Mouse (Mus musculus) kidney, adult 9 months (tissue): ENCODE data around the gene Clmn.

Experiments used
- DNase-seq: peaks from one replicate; pipeline ENCODE4 v3.0.0; 2022

The Clmn gene

DNA sequence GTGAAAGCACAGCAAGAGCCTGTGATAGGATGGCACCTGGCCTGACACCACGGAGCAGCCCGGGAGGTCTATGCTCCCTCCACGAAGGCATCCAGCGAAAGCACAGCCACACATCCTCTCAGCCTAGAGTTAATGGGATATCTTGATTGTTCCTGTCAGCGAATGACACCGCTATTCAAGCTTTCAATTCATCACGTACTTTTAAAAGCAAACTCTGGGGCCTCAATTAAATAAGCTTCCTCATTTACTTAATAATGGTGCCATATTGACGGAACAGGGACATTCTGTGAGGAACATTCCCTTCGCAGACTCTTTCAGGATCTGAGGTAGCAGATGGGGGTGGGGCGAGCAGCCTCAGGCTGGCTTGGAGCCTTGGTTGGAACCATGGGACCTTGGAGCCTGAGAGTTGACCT lies 14.7 kb upstream of the Clmn start:
- no peak for DNase-seq

DNA sequence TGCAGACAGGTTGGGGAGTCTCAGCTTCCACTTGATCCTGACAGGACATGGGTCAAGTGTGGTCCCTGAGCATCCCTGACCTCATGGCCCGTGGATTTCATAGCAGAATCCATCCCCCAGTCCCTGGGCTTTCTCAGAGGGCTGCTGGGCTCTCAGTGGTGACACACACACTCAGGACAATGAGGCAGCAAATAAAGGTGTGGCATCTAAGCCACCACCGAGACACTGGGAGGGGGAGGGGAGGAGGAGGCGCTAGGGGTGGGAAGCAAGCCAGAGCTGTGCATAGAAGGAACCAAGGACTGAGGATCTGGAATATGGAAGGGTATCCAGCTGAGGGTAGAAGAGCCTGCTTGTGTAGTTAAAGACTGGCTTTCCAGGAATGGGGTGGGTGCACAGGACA lies 11.2 kb upstream of the Clmn start:
- DNase-seq, result no peak

DNA sequence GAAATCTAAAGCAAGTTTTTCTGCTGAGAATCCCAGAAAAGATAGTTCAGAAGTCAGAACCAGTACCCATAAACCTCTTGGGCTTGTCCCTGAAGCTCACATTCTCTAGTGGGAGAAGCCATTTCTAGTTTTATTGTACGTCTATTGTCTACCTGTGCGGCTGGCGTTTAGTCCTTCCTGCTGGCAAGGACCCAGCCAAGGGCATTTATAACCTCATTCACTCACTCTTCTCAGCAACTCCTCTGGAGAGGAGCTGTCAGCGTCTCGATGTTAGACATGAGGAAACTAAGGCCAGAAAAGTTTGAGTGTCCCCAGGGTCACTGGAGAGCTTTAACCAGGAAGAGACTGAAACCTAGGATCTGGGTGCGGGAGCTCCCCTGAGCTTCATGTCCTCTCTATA lies 7.1 kb upstream of the Clmn start:
- no peak for DNase-seq

DNA sequence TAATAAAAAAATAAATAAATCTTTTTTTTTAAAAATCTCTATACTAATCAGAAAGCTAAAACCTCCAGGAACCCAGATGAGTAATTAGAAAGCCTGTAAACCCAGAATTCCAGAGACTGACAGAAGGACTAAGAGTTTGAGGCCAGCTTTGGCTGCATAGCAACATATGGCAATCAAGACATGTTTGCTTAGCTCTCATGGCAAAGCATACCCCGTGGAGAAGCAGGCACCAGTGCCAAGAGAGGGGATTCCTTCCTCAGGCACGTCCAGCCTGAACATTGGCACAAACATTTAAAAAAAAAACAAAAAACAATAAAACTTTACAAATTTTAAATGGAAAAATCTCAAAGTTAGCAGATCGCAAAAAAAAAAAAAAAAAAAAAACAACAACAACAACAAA lies 4.9 kb upstream of the Clmn start:
- no peak for DNase-seq

DNA sequence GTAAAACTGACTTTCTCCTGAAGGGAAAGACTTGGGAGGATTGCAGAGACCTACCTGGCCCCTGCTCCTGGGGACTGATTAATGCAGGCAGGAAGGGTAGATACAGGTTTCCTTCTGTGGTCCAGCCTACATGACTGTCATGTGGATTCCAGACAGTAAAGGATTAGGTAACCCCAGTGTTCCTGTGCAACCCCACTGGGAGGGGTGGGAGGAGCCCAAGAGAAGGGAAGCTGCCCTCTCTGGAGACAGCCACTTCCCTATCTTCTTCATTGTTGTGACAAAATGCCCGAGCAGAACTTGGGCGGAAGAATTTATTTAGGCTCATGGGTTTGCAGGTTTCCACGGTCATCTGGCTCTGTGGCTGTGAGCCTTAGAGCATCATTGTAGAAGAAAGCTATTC lies 3.6 kb upstream of the Clmn start:
- DNase-seq, result no peak

DNA sequence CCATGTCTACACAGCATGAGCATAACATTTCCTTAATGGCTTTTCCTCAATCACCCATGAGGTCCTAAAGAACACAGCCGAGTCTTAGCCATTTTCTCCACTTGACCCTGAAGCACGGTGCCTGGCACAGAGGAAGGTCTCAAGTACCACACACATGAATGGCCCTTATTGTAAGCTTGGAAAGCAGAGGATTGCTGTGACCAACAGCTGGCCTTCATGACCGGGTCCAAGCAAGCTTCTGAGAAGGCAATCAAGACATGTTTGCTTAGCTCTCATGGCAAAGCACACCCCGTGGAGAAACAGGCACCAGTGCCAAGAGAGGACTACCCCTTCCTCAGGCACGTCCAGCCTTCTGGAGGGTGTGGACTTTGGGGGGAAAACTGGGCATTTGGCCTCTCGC lies 3.0 kb upstream of the Clmn start:
- no peak for DNase-seq

DNA sequence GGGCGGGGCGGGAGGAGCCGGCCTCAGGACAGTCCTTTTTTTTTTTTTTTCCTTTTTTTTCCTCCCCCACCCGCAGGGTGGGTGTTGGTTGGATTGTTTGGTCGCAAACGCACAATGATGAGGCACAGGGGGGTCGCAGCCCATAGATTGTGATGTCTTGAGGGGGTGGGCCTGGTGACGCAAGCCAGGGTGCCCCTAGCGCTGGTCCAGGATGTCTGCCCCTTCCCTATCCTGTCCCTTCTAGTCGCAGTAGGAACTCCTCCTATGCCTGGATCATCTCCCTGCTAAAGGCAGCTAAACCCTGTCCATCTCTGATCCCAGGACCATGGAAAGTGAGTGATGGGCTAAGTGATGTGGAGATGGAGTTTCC lies 275 bp upstream of the Clmn start:
- no peak for DNase-seq

DNA sequence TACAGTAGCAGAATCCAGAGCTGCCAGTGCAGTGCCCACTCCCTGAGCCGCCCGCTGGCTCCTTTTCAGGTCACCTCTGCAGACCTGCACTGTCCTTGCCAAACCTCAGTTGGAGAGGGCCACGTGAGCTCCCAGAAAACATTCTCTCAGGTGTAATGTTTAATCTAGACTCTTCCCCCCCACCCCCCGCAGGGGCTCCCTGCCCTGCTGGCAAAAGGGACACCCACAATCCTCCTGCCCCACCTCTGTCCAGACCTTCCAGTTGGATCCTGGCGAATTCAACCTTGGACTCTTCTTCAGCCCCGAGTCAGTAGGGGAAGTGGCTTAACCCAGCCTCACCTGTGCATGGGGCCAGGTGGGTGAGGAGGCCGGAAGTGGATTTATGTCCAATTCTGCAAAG lies 1.2 kb downstream of the Clmn start:
- DNase-seq, result peak; percentile 94

DNA sequence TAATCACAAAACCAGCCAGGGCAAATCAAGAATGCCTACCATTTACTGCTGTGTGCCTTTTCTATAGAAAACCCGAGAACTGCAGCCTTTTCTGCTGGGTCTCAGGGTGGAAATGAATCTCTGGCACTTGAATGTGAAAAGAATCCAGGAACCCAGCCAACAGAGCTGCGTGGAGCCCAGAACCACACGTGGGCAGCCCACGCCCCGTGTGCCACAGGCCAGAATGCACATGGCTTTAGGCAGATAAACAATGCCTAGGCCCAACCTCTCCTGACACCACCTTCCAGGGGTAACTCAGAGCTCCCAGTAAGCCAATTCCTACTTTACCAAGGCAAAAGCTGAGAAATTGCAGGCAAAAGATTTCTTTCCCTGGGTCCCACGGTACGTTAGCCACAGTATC lies 5.7 kb downstream of the Clmn start:
- DNase-seq, result no peak

DNA sequence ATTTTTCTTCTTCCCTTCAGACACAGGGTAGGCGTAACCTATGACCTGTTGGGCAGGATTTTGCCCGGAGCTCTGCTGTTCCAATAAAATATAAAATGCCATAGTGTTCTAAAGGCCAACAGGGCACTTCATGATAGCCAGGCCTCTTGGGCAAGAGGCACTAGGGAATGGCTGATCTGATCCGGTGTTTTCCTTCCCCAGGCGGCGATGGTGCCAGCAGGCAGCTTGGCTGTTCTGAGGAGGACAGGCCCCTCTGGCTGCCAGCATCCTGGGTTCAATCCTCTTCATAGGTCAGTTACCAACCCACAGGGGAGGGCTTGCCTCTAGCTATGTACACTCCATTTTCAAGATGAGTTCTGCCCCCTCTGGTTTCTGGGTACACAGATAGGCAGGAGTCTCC lies 6.1 kb downstream of the Clmn start:
- peak; percentile 50 for DNase-seq

DNA sequence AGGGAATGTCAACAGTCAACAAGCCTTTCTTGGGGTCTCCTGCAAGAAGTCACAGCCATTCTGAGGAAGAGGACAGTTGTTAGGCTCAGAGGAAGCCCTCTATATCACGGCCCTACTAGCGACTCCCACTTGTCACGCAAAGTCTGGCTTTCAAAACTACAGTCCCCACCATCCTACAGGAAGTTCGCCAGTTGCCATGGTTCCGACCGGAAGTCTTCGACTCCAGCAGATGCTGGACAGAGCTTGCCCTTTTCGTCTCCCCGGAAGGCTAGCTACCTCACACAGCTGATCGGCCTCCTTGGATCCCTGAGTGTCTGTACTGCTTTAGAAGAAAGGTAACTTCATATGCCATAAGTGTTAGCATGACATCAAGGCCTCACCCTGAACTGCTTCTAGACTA lies 7.3 kb downstream of the Clmn start:
- no peak for DNase-seq

DNA sequence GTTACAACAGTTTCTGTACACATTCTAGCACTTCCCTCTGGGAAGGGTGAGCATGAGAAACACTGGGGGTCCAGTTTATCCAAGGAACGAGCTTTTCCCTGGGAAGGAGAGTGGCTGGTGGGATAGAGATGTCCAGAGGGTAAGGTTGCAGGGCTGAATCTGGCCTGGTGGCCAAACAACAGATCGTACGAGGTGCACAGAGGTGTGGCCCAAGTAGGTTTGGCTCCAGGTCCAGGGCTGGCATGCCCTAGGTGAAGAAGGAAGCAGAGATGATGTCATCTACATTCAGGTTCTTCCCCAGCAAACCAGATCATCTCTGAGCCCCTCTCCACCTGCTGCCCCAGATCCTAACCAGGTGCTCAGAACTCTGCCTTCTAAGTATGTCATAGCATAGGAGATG lies 8.3 kb downstream of the Clmn start:
- peak; percentile 24 for DNase-seq

DNA sequence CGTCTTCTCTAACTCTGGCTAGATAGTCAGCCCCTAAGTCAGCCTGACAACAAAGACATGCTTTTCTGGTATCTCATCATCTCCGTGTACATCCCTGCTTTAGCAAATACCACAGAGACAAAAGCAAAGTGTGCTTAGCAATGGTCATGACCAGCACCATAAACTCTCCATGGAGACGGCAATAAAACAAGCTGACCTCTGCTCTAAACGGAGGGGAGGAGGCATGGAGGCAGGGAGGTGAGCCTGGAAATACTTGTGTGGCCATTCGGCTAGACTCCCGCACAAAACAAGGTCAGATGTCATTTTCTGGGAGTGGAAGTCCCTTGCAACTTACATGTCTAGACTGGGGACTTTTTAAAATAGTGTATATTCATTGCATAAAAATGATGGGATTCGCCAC lies 9.3 kb downstream of the Clmn start:
- DNase-seq, result peak; percentile 49

DNA sequence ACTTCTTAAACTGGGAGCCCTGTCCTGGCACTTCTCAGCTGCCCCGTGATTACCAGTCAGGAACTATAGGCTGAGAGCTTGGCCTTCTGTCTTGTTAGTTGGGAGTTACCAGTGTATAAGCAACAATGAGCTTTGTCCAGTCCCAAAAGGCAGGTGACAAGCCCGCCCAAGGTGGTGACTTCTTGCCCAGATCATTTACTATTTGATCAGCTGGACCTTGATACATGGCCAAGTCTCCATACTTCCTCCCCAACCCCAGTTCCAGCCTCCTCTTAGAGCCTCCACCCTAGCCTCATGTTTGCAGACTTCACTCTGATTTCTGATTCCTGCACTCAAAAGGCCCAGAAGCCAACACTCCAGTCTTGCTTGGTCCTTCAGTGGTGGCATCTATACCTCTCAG lies 10.1 kb downstream of the Clmn start:
- DNase-seq, result peak; percentile 22

DNA sequence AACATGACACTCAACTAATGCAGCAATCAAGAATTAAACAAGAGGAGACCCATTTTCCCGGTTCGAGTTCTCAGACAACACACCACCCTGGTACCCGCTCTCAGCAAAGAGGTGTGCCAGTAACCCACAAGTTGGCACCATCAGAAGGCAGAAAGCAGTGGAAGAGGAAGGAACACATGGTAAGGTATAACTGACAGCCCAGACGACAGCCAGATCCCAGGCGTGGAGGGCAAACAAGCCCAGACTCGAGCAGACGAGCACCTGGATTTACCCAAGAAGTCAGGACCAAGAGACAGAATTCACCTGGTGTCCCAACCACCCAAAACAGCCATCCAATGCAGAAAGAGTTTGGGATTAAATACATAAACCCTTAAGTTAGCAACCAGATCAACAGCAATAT lies 11.5 kb downstream of the Clmn start:
- no peak for DNase-seq

DNA sequence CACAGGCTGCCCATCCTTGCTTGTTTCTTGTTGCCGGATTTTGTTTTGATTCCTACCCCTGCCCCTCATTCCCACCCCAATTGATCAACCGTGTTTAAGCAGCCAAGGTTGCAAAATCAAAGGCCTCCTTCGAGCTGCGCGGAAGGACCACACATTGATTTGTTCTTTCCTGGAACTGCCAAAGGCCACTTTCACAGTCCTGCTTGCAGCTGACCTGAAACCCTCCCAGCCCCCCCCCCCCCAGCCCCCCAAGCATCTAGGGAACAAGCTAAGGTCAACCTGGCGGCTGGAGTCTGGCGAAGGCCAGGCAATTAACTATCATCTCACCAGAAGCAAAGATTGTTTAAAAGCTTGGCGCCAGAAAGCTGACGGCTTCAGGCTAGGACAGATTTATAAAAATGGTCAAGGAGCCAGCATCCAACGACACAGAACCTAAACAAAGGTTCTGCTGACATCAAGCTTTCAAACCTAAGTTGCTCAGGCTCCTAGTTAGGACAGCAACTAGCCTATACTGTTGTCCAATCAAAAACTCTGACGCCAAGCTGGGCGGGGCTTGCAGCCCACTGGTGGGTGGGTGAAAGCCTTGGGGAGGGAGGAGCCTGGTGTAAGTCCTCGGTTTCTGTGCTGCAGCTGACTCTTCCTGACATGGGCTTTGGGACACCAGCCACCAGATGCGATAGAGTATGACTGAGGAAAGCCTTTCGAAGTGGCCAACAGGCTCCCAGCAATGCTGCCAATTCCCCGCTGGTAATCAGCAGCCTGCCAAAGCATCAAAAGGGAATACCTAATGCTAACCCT lies 13.0 kb downstream of the Clmn start:
- peak; percentile 61 for DNase-seq

DNA sequence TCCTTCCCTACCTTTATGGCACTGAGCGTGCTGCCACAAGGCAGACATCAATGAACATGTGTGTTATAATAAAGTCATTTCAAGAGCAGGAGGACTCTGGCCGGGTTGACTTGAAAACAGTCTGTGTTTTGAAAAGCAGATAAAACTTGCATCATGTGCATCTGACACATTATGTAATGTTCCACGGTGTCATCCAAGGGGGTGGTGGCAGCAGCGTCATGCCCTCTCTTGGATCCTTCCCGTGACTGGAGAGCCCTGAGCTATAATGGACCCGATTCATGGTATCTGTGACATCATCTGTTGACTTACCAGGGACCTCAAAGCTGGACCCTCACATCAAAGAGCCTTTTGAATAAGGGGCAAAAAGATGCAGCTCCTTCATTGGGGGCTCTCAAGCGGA lies 14.8 kb downstream of the Clmn start:
- no peak for DNase-seq

DNA sequence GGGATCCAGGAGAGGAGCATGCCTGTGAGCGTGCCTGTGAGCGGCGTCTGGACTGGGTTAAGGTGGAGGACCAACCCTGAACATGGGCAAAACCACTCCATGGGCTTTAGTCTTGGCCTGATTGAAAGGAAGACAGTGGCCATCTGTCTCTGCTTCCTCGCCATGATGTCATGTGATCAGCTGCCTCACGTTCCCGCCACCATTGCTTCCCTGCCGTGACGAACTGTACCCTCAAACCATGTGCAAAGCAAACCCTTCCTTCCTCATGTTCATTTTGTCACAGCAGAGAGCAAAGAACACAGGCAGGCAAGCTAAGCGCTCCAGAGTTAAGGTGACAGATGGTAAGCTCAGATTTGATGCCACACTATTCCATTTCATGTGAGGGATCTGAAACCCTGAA lies 16.2 kb downstream of the Clmn start:
- no peak for DNase-seq

DNA sequence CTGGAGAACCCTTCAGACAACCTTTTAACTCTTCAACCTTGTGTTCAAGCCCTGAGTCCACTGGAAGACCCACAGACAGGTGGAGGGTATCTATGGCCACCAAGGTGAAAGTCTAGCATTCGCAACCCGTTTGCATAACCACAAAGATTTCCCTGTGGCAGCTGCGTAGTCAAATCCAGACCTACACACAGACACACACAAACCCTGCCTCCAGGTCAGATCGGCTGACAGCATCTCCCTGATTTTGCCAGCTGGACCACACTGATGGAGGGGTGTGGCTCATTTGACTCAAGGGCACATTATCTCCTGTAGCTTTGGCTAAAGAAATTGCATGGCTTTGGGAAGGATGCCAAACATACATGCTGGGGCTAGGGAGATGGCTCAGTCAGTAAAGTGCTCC lies 17.6 kb downstream of the Clmn start:
- DNase-seq, result no peak

DNA sequence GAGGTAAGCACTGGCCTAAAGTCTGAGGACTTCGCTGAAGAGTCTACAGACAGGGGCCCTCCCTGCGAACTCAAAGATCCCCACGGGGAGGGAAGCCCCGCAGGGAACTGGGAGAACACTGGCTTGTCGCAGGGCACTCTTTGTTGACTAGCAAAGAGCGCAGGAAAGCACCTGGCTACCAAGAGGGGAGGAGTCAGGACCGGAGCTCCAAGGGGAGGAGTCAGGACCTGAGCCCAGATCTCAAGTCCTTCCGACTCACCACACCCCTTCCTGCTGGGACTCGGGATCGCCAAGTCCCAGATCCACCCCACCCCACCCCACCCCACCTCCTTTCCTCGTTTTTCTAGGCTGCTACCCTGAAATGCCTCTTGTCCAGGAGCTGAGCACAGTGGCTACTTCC lies 19.2 kb downstream of the Clmn start:
- peak; percentile 74 for DNase-seq

DNA sequence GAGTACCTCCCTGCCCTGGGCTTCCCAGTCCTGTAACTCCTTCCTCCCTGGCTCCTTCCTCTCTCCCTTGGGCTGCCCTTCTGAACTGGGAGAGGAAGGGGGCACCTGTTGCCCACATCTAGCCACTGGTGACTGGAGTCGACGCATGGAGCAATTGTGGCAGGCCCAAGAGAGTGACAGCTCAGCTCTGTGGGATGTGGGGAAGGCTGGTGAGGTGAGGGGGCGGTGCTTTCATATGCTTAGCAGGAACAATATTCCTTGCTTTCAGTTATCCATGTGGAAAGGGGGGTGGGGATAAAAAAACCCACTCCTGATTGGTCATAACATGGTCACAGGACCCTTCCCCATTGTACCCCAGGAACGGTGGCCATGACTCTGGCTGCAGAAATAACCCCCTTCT lies 19.9 kb downstream of the Clmn start:
- DNase-seq, result no peak

DNA sequence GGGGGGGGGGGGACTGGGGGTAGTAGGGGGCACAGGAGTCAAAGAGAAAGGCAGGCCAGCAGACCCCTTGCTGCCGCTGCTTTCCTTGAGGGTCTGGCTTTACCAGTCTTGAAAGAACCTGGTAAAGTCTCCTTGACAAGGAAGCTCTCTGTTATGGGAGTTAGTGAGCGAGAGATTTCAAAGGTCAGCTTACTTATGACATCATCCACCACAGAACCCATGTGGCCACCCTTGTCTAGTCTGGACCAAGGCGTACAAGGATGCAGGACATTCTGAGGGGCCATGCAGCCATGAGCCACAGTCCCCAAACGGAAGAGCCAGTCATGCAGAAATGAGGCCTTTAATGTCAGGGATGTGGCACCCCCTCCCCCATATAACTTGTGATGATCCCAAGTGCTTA lies 20.6 kb downstream of the Clmn start:
- no peak for DNase-seq

DNA sequence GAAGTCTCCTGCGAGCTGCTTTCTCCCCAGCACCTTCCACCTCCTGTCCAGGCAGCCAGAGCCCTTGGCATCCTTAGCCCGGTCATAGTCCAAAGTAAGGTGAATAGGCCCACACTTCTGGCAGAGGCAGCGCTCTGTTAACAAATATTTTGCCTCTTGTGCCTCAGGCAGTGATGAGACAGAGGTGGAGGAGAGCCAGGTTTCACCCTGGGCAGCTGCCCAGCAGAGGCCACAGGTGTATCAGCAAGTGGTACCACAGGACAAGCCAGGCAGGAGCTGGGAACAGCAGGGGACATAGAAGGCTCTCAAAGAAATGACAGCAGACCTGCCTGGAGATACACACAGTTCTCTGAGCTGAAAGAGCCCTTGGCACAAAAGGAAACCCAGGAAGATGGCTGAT lies 23.6 kb downstream of the Clmn start:
- DNase-seq, result peak; percentile 95

DNA sequence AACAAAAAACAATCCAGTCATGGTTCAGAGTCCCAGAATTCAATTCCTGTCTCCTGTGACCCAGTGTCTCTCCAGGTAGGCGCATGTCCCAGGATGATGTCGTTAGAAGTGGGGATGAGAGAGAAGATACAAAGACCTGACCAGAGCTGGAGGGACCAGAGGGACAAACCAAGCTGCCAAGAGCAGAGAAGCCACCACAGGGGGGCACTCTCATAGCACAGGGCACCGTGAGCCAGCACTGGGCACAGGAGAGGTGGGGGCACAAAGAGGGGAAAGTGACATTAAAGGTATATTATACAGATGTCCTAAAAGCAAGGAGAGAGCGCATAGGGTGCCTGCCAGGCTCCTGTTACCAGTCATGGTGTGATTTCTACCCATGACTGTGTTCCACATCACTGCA lies 25.9 kb downstream of the Clmn start:
- DNase-seq, result no peak

DNA sequence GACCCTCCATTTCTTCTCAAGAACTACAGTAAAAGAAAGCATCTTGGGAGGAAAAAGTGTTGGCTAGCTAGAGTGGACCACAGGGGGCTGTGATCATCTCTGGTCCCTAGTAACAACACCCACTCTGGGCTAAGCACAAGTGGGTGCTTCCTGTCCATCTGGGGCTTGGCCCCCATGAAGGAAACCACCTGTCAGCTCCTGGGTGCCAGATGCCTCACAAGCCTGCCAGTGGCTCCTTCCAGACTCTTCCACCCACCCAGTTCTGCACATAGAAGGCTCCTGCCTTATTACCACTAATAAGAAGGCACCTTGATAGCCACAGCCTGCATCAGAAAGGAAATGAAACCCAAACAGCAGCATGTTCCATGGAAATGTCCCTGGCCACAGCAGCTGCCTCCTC lies 26.4 kb downstream of the Clmn start:
- DNase-seq, result no peak

DNA sequence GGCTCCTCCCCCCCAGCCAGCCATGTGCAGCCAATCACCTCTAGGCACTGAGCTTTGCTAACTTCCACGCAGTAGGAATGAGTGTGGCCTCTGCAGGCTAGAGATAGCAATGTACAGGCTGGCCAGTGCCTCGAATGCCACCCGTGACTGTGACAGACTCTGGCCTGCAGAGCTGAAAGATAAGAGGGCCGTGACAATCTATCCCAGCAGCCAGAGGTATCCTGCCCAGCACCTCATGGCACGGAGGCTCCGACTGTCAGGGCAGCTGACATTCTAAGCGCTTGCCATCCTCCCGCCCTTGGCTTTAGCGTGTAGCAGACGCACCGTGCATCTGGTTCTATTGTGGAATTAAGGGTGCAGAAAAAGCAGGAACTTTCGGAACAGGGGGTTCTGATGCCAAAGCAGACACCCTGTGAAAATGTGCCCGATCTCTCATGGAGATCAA lies 26.9 kb downstream of the Clmn start:
- DNase-seq, result no peak
